Mouse (Mus musculus) adrenal gland, postnatal 10 days (tissue): ENCODE measurements at regions not wholly inside any gene's neighbourhood (a gene's known extent, or its start where the extent isn't known, plus 50 kb on each side); places are given as distances from the start of the nearest gene placed in this dataset.
"Not testable (repeated sequence)": the region's sequence is repeated elsewhere in the genome, so short reads cannot be mapped to it uniquely, and the experiment has no call there.

ENCODE experiments used
- DNase-seq: peaks from one replicate; pipeline ENCODE4 v3.0.0; 2021; ENCODE audit warnings: mixed read lengths

DNA sequence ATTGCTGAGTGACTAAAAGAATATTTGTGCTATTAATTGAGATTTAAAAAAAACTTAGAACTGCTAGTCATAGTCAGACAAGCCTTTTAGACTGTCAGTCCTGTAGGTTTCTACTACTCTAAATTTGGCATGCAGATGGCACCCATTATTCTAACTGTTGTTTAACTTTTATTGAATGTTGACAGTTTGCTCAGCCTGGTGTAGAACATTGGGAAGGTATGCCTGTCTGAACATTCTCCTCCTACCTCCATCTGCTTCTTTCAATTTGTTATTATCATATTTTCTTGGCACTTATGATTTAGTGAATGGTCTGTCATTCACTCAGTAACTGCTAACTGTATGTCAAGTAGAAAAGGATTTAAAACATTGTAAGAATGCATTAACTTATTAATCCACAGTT is 130.9 kb downstream of the Gmnc start:
- no peak for DNase-seq

DNA sequence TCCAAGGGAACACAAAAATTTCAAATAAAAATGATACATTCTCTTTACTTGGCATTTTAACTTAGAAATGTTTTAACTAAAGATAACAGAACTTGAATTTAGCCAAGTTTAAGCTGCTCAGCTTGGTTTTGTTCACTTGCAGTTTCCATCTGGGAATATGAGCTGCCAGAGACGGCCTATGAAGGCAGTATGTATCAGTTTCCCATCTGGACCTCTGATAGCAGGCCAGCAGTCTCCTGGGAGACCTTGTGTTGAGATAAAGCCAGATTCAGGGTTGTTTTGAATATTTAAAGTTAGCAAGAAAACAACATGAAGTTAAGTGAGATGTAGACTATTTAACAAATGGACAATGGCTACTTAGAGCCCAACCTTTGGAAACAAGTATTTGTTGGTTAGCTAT is 142.3 kb downstream of the Gmnc start:
- no peak for DNase-seq

DNA sequence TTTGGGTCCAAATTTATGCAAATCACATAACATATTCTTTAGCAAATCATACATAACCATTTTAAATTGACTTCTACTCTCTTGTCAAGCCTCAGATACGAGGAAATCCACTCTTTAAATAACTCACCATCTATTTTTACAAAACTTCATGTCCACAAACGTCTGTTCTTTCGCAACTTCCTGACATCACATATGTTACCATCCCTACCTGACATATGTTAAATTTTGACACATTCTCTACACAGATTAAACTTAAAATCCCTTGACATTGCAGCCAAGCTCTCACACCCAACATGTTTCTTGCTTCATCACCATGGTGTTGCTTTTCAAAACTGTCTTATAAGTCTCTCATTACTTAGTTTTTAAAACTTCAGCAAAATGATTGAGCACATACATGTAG is 164.4 kb downstream of the Gmnc start:
- no peak for DNase-seq

DNA sequence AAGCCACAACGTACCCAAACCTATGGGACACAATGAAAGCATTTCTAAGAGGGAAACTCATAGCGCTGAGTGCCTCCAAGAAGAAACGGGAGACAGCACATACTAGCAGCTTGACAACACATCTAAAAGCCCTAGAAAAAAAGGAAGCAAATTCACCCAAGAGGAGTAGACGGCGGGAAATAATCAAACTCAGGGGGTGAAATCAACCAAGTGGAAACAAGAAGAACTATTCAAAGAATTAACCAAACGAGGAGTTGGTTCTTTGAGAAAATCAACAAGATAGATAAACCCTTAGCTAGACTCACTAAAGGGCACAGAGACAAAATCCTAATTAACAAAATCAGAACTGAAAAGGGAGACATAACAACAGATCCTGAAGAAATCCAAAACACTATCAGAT is 180.3 kb downstream of the Gmnc start:
- not testable (repeated sequence) for DNase-seq

GRCm38 (mm10) chr16:26805426-26805825 is 186.0 kb downstream of the Gmnc start:
- no peak for DNase-seq

- no peak for DNase-seq
Observed at GRCm38 (mm10) chr16:26787042-26787620, 204.3 kb downstream of the Gmnc start.

DNA sequence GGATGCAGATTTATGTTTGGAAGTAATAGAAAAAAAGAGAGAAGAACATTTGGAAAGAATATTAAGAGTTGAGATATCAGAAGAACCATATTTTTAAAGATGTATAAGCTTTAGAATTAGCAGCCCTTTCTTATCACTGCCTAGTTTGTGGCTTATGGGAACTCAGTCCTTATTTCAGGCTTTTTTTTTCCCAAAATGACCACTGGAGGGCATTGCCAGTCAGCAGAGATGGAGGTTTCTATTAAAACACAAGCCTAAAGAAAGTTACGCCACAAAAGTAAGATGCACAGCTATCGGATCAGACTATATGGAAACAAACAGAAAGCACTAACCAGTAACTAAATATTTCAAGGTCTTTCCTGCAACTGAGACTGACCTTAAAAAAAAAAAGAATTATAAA is 200.8 kb downstream of the Il1rap start:
- peak; percentile 6 for DNase-seq
